Mouse (Mus musculus): ENCODE results near the gene Fam189b. TPM values are rescaled to one million over a fixed set of nuclear protein-coding genes. Genes with fewer than 3 reads are reported as not detected.
A peak's percentile ranks its signal among the peaks of the same experiment; 100 is the strongest.

The Fam189b gene
- total and polyA plus RNA-seq, 3 experiments, result 1.1 to 8.4 (median 2.2) TPM

DNA sequence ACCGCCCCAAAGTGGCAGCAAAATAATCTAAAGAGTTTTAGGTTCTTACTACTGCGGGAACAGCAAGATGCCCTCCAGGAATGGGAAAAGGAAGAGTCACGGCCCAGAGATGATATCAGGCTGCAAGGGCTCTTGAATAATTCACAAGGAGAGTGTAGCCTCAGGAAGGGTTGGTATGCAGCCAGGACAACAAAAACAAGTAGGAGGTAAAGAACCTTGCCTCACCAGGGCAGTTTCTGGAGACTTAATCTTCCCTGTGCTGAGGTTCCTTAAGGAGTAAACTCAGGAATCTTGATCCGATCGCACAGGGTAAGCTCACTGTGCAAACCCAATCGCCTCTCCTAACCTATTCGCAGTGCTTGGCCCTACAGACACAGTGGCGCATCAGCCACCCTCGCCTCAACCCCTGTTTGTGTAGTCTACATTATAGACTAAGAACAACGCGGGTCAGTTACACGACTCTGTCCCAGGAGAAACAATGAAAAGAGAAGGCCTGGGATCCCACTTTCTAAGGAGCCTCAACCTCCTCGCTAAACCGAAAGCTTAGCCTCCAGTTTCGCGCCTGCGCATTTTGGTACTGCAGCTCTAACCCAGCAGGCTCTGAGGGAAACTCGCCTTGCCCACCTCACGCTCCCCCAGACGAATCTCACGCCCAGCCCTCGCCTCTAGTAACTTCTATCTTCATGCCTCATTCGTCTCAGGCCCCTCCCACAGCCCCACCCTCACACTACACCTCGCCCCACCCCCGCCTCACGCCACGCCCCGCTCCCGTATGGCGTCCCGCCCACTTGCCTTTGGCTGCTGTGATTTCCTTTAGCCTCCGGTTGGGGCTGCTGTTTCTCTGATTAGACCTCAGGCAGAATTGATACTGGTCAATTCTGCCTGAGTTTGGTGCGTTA is 13.3 kb downstream of the Fam189b start:
- Histone ChIP-seq H3K4me1 (ENCODE audit: control insufficient read depth in 1 of 2, insufficient read depth in 2 of 2) (peaks cover 0 to 15% of the 10 kb centered on the region in 2 experiments; a peak in 2 of 4 replicates), H3K27ac (ENCODE audit: insufficient read depth, low read depth) (peak overlapping the region; percentile 59; the same call in 1 of the 2 replicates), H3K9me3 (replicated peaks; ENCODE audit: low read length) (no peaks in the 10 kb centered on the region), H3K9ac (ENCODE audit: insufficient read depth, low read depth) (peak overlapping the region; percentile 77), H3K4me3 (replicated peaks in 1 of 3; ENCODE audit: low read depth in 2 of 3, low read length in 2 of 3, poor library complexity in 1 of 3) (peak overlapping the region; percentile 52 to 73 (median 61)), H3K36me3 (replicated peaks in 1 of 2; ENCODE audit: control insufficient read depth in 1 of 2, insufficient read depth in 1 of 2, low read length in 1 of 2) (peaks cover 0 to 9% of the 10 kb centered on the region in 2 experiments), H3K27me3 (replicated peaks) (no peaks in the 10 kb centered on the region), H3K4me2 (ENCODE audit: insufficient read depth, low read depth, poor library complexity, severe bottlenecking) (peak overlapping the region; percentile 45; the same call in 1 of the 2 replicates), H3K79me2 (replicated peaks; ENCODE audit: control insufficient read depth, extremely low read depth, insufficient read depth, poor library complexity, severe bottlenecking) (no peaks in the 10 kb centered on the region)
- dilution Hi-C loops (cut with MboI; ENCODE audit: extremely low pct_ligation_motif_present, extremely low pct_unique_long_range_greater_than_20kb, low sequenced_read_pairs) (no loop called here), in situ Hi-C loops (cut with MboI; ENCODE audit: low pct_ligation_motif_present, low pct_unique_long_range_greater_than_20kb, low sequenced_read_pairs) (no loop called here)
- DNase-seq (ENCODE audit: extremely low read depth), result peak; percentile 96
- TF ChIP-seq TCF12 (IDR thresholded peaks at IDR 0.05; ENCODE audit: low read depth, low read length), result peak; percentile 77
- no peak for TF ChIP-seq JUND (conservative IDR thresholded peaks at IDR 0.05; ENCODE audit: low read depth, low read length)
- no peak for TF ChIP-seq JUN (IDR thresholded peaks at IDR 0.05; ENCODE audit: insufficient read depth, low read depth, low read length)
- peak; percentile 78 for TF ChIP-seq NRF1 (IDR thresholded peaks at IDR 0.05; ENCODE audit: low read depth, low read length)
- no peak for TF ChIP-seq ZKSCAN1 (IDR thresholded peaks at IDR 0.05; ENCODE audit: borderline replicate concordance, low read depth, low read length)
- TF ChIP-seq RAD21 (IDR thresholded peaks at IDR 0.05; ENCODE audit: low read depth, low read length), result peak; percentile 76
- TF ChIP-seq NELFE (IDR thresholded peaks at IDR 0.05; ENCODE audit: low read depth, low read length), result peak; percentile 82
- TF ChIP-seq MAFK (IDR thresholded peaks at IDR 0.05; ENCODE audit: insufficient replicate concordance, low read length), result no peak
- TF ChIP-seq ZMIZ1 (IDR thresholded peaks at IDR 0.05; ENCODE audit: low read depth, low read length), result peak; percentile 71; the same call in 1 of the 2 replicates
- no peak; the same call in none of the 2 replicates for TF ChIP-seq MXI1 (IDR thresholded peaks at IDR 0.05; ENCODE audit: low read depth, low read length)
- no peak; the same call in 1 of the 2 replicates for TF ChIP-seq CHD2 (IDR thresholded peaks at IDR 0.05; ENCODE audit: low read length)
- peak in 1 of 2 experiments; percentile 87; a peak in 2 of 4 replicates for TF ChIP-seq CTCF (conservative IDR thresholded peaks at IDR 0.05 in 1 of 2, IDR thresholded peaks at IDR 0.05 in 1 of 2; ENCODE audit: low read depth in 2 of 2, low read length in 2 of 2)
- TF ChIP-seq RCOR1 (conservative IDR thresholded peaks at IDR 0.05; ENCODE audit: low read depth, low read length), result no peak
- TF ChIP-seq POLR2AphosphoS2 (IDR thresholded peaks at IDR 0.05; ENCODE audit: low read depth, low read length), result peak; percentile 30; the same call in 1 of the 2 replicates
- TF ChIP-seq EP300 (IDR thresholded peaks at IDR 0.05; ENCODE audit: low read length), result no peak
- TF ChIP-seq USF1 (IDR thresholded peaks at IDR 0.05; ENCODE audit: low read depth, low read length), result no peak
- TF ChIP-seq MEF2A (IDR thresholded peaks at IDR 0.05; ENCODE audit: borderline replicate concordance, low read depth, low read length), result peak; percentile 25; the same call in 1 of the 2 replicates
- peak; percentile 31; the same call in 1 of the 2 replicates for TF ChIP-seq SIN3A (IDR thresholded peaks at IDR 0.05; ENCODE audit: low read length)
- peak; percentile 62; the same call in 1 of the 2 replicates for TF ChIP-seq MAZ (IDR thresholded peaks at IDR 0.05; ENCODE audit: low read depth, low read length)
- TF ChIP-seq USF2 (conservative IDR thresholded peaks at IDR 0.05; ENCODE audit: low read depth, low read length), result no peak
- peak; percentile 48 for TF ChIP-seq SMC3 (IDR thresholded peaks at IDR 0.05; ENCODE audit: low read depth, low read length)
- TF ChIP-seq UBTF (IDR thresholded peaks at IDR 0.05; ENCODE audit: low read depth, low read length), result no peak
- no peak for TF ChIP-seq E2F4 (IDR thresholded peaks at IDR 0.05; ENCODE audit: insufficient replicate concordance, low read depth, low read length)
- TF ChIP-seq TBP (conservative IDR thresholded peaks at IDR 0.05; ENCODE audit: low read depth, low read length), result 0 out of 2 replicates have a peak, but pooled peaks have one; percentile 60
- TF ChIP-seq ZNF384 (IDR thresholded peaks at IDR 0.05; ENCODE audit: low read depth, low read length), result no peak
- no peak for TF ChIP-seq PAX5 (IDR thresholded peaks at IDR 0.05; ENCODE audit: low read length)
- TF ChIP-seq ELF1 (IDR thresholded peaks at IDR 0.05; ENCODE audit: low read depth, low read length), result peak; percentile 22; the same call in 1 of the 2 replicates
- no peak for TF ChIP-seq KAT2A (IDR thresholded peaks at IDR 0.05; ENCODE audit: insufficient replicate concordance, low read length)
- TF ChIP-seq HCFC1 (IDR thresholded peaks at IDR 0.05; ENCODE audit: low read depth, low read length), result peak; percentile 45; the same call in 1 of the 2 replicates
- no peak; the same call in 1 of the 2 replicates for TF ChIP-seq IRF4 (IDR thresholded peaks at IDR 0.05; ENCODE audit: low read depth, low read length)
- peak; percentile 60; the same call in 1 of the 2 replicates for TF ChIP-seq MAX (IDR thresholded peaks at IDR 0.05; ENCODE audit: low read length)
- no peak for TF ChIP-seq ZC3H11A (IDR thresholded peaks at IDR 0.05; ENCODE audit: low read depth, low read length)
- 0 out of 2 replicates have a peak, but pooled peaks have one; percentile 21 for TF ChIP-seq ETS1 (conservative IDR thresholded peaks at IDR 0.05; ENCODE audit: low read depth, low read length)
- no peak for TF ChIP-seq CHD1 (IDR thresholded peaks at IDR 0.05; ENCODE audit: low read depth, low read length)
- TF ChIP-seq GABPA (IDR thresholded peaks at IDR 0.05; ENCODE audit: insufficient replicate concordance, low read depth, low read length), result no peak
- peak; percentile 66 for TF ChIP-seq BHLHE40 (IDR thresholded peaks at IDR 0.05; ENCODE audit: low read depth, low read length)
- TF ChIP-seq POLR2A (IDR thresholded peaks at IDR 0.05; ENCODE audit: low read depth, low read length), result peak; percentile 90
